Mouse (Mus musculus) testis, adult 10 weeks (tissue): Measurements from ENCODE around the gene Prss40. TPM values are rescaled to one million over a fixed set of nuclear protein-coding genes. Genes with fewer than 3 reads are reported as not detected.

ENCODE experiments used
- polyA plus RNA-seq: library from polyadenylated mRNA; stranded (reverse); fragments of 350-450 nt; fragmentation: Illumina TruSeq; extraction: RNeasy Lipid Tissue Mini Kit (QIAGEN cat#74804); gene quantifications from one replicate; pipeline ENCODE4 v1.2.3, GENCODE M21; 2014; ENCODE audit warnings: low read depth, low replicate concordance

The Prss40 gene
- polyA plus RNA-seq, result 37.3 TPM

DNA sequence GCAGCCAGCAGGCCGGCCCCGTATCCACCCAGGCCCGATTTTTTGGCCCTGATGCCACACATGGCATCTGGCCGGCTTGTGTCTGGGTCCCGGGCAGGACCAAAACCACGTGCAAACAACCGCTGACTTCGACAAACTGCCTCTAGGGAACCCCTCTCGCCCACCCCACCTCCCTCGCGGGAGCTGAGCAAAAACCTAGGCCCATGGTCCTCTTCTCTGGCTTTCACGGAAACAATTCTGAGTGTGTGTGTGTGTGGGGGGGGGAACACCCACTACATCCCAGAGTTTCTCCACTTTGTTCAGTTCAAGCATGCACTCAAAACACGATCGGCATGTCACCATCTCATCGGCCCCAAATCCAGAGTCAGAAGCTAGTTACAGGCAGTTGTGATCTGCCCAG lies at the start of gene Prss40:
TSS of gene Prss40 (minus strand) at position 101 of the 400 bp plus-strand sequence.

DNA sequence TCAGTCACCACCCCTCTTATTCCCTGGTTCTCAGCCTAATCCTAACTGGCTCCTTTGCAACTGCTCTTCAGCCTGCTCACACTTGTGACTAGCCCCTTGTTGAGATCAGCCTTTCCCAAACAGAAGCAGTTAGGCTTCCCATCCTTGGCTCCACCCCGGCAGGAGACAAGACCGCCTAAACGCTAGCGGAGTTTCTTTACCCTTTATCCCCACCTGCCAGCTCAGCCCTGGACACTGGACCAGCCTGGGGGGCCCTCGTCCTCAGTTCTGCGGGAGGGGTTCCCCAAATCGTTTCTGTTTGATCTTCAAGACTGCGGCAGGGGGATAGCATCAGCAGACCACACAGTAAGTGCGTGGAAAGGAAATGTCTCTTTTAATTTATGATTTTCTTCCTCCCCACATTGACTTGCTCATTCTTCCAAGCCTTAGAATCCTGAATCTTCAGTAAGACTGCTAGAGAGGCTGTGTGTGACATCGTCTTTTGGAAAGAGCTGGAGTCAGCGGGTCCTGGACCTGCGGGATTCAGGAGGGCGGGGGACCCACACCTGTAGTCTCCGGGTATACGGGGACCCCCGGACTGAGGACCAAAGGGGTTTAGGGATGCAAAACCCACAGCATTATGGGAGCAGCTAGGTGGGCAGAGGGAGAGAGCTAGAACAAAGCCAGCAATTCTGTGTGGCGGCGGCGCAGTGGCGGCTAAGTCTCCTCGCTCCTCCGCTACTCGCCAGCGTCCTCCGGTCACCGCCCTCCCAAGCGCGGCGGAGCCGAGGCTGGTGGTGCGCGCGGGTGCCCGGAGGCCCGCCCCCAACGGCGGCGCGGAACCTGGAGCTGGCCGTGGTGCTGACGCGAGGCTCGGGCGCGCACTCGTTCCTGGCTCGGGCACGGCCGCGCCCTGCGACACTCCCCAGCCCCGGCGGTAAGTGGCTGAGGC lies 18.4 kb upstream of the Prss40 start, which contains the start of gene Amer3:
TSS of gene Amer3 (plus strand) at position 807 of the 931 bp plus-strand sequence.

DNA sequence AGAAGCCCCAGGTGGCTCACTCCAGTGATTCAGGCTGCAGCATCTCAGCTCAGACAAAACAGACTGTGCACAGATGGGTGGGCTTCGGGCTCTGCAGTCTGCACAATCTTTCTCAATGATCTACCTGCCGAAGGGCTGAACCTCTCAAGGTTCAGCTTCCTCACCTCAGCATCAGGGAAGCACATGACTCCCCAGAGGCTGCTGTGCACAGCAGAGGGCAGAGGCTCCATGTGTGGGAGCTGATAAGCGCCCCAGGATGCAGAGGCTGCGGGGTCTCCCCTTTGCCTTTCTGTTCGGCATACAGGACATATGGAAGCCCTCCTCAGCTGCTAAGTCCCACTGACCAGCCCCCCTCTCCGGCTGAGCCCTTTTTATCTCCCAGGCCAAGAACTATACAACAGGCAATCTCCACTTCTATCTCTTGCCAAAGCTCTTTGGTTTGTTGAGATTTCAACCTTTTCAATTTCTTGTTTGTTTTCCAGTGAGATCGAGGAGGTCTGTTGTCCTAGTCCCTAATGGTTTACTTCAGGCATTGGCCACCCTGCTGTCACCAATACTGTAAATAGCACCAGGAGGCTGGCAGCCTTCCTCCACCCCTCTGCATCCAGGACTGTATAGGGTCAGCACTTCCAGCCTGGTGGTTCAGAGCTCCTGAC lies 25.6 kb downstream of the Prss40 start, which contains the start of gene Cfc1:
TSS of gene Cfc1 (plus strand) at position 606 of the 656 bp plus-strand sequence.

Other genes starting within 250 kb of the Prss40 start
- 17.5 TPM for gene Ccdc115, start 121.3 kb downstream of the Prss40 start, polyA plus RNA-seq
- gene Imp4, start 121.1 kb downstream of the Prss40 start, polyA plus RNA-seq, result 5.4 TPM
- not detected for gene Ptpn18, start 101.2 kb downstream of the Prss40 start, polyA plus RNA-seq
- gene Prss39, start 62.5 kb downstream of the Prss40 start, polyA plus RNA-seq, result 45.6 TPM
- not detected for gene Cfc1, start 25.3 kb downstream of the Prss40 start, polyA plus RNA-seq
- 0.10 TPM for gene Amer3, start 18.7 kb upstream of the Prss40 start, polyA plus RNA-seq